Mouse (Mus musculus) liver, embryonic 16.5 days (tissue): Measurements from ENCODE around the gene Arsj. TPM values are rescaled to one million over a fixed set of nuclear protein-coding genes. Genes with fewer than 3 reads are reported as not detected.

Experiments
- ATAC-seq: fragments of 200-750 bp; cut with Nextera tagmentation; 2 replicates; pipeline ENCODE4 v1.8.0; 2017; ENCODE audit warnings: low read depth, mild to moderate bottlenecking, moderate number of reproducible peaks, moderate library complexity
- H3K27ac ChIP-seq: fragments of 300-500 bp; sonication (generic); 2 replicates; pipeline ENCODE4 v1.5.1; 2014; ENCODE audit warnings: mild to moderate bottlenecking, low read length
- H3K27me3 ChIP-seq: fragments of 300-500 bp; sonication (generic); 2 replicates; pipeline ENCODE4 v1.6.1; 2014; ENCODE audit warnings: low read depth, low read length, mixed read lengths; ENCODE audit not compliant: control insufficient read depth, insufficient read depth
- H3K36me3 ChIP-seq: fragments of 300-500 bp; sonication (generic); 2 replicates; pipeline ENCODE4 v1.6.1; 2014; ENCODE audit warnings: mild to moderate bottlenecking; ENCODE audit not compliant: control insufficient read depth, insufficient read depth
- H3K4me1 ChIP-seq: fragments of 300-500 bp; sonication (generic); 2 replicates; pipeline ENCODE4 v1.6.1; 2014; ENCODE audit warnings: low read depth, low read length, mixed read lengths; ENCODE audit not compliant: control insufficient read depth
- H3K4me2 ChIP-seq: fragments of 300-500 bp; sonication (generic); 2 replicates; pipeline ENCODE4 v1.6.1; 2014; ENCODE audit warnings: low read depth, low read length, mixed read lengths
- H3K4me3 ChIP-seq: fragments of 300-500 bp; sonication (generic); 2 replicates; pipeline ENCODE4 v1.5.1; 2014; ENCODE audit warnings: low read depth, mild to moderate bottlenecking, low read length
- H3K9ac ChIP-seq: fragments of 300-500 bp; sonication (generic); 2 replicates; pipeline ENCODE4 v1.6.1; 2014; ENCODE audit warnings: low read depth, low read length
- H3K9me3 ChIP-seq: fragments of 300-500 bp; sonication (generic); replicated peaks from 2 replicates; pipeline ENCODE4 v1.6.1; 2016; ENCODE audit warnings: low read length; ENCODE audit not compliant: control insufficient read depth
- WGBS: fragments of 180-500 bp; shearing (Covaris S2); extraction: QIAGEN DNeasy Blood & Tissue Kit; methylation state at CpG from one replicate; pipeline ENCODE4 v1.1.7; 2014; ENCODE audit not compliant: insufficient replicate concordance; 5-methylcytosine and 5-hydroxymethylcytosine counted together
- polyA plus RNA-seq: library from polyadenylated mRNA; unstranded; fragments of >200 nt; fragmentation: Nextera tagmentation; extraction: Ambion mirVana; gene quantifications from 2 replicates; pipeline ENCODE4 v1.2.1, GENCODE M21; 2015

Gene Arsj
- polyA plus RNA-seq, 1 experiment from 2014 or later: not detected

GRCm38 (mm10) chr3:126397451-126397850, 34.0 kb downstream of the Arsj start:
- Histone ChIP-seq H3K27me3 (no peaks in the 10 kb centered on the region), H3K4me2 (no peak overlapping the region), H3K9ac (no peak overlapping the region), H3K4me3 (no peak overlapping the region), H3K9me3 (no peaks in the 10 kb centered on the region), H3K4me1 (no peaks in the 10 kb centered on the region), H3K36me3 (no peaks in the 10 kb centered on the region), H3K27ac (no peak overlapping the region)
- ATAC-seq: no peak
- 64% methylated on average over 2 of the region's 2 CpGs for WGBS

- Histone ChIP-seq H3K4me2 (no peak overlapping the region), H3K9me3 (no peaks in the 10 kb centered on the region), H3K27ac (no peak overlapping the region), H3K9ac (no peak overlapping the region), H3K36me3 (no peaks in the 10 kb centered on the region), H3K4me1 (no peaks in the 10 kb centered on the region), H3K4me3 (no peak overlapping the region), H3K27me3 (no peaks in the 10 kb centered on the region)
- ATAC-seq: no peak
- WGBS: 25% methylated on average over 7 of the region's 7 CpGs
Observed at GRCm38 (mm10) chr3:126397985-126398630, 34.6 kb downstream of the Arsj start.

GRCm38 (mm10) chr3:126400726-126401125, 37.2 kb downstream of the Arsj start:
- Histone ChIP-seq H3K9me3 (no peaks in the 10 kb centered on the region), H3K4me1 (no peaks in the 10 kb centered on the region), H3K9ac (no peak overlapping the region), H3K27ac (no peak overlapping the region), H3K36me3 (no peaks in the 10 kb centered on the region), H3K4me2 (no peak overlapping the region), H3K27me3 (no peaks in the 10 kb centered on the region), H3K4me3 (no peak overlapping the region)
- no peak for ATAC-seq
- WGBS: 33% methylated on average over 4 of the region's 4 CpGs

GRCm38 (mm10) chr3:126402836-126403235, 39.4 kb downstream of the Arsj start:
- Histone ChIP-seq H3K36me3 (no peaks in the 10 kb centered on the region), H3K4me2 (no peak overlapping the region), H3K4me3 (no peak overlapping the region), H3K9me3 (no peaks in the 10 kb centered on the region), H3K9ac (no peak overlapping the region), H3K4me1 (no peaks in the 10 kb centered on the region), H3K27me3 (no peaks in the 10 kb centered on the region), H3K27ac (no peak overlapping the region)
- 25% methylated on average over 3 of the region's 3 CpGs for WGBS
- ATAC-seq: no peak

- Histone ChIP-seq H3K27ac (no peak overlapping the region), H3K4me1 (no peaks in the 10 kb centered on the region), H3K9me3 (no peaks in the 10 kb centered on the region), H3K36me3 (no peaks in the 10 kb centered on the region), H3K4me2 (no peak overlapping the region), H3K9ac (no peak overlapping the region), H3K4me3 (no peak overlapping the region), H3K27me3 (no peaks in the 10 kb centered on the region)
- no peak for ATAC-seq
- WGBS: 59% methylated on average over 2 of the region's 2 CpGs
Observed at GRCm38 (mm10) chr3:126404199-126404598, 40.7 kb downstream of the Arsj start.

GRCm38 (mm10) chr3:126430524-126431064, 67.1 kb downstream of the Arsj start:
- no peaks in the 10 kb centered on the region for H3K27me3 ChIP-seq
- no peak overlapping the region for H3K27ac ChIP-seq
- 62% methylated on average over 3 of the region's 3 CpGs for WGBS
- H3K9ac ChIP-seq: no peak overlapping the region
- H3K9me3 ChIP-seq: no peaks in the 10 kb centered on the region
- no peak overlapping the region for H3K4me3 ChIP-seq
- no peak overlapping the region for H3K4me2 ChIP-seq
- no peaks in the 10 kb centered on the region for H3K4me1 ChIP-seq
- H3K36me3 ChIP-seq: no peaks in the 10 kb centered on the region
- ATAC-seq: no peak

GRCm38 (mm10) chr3:126439331-126439730, 75.8 kb downstream of the Arsj start:
- Histone ChIP-seq H3K9ac (no peak overlapping the region), H3K27ac (no peak overlapping the region), H3K4me1 (no peaks in the 10 kb centered on the region), H3K9me3 (no peaks in the 10 kb centered on the region), H3K4me3 (no peak overlapping the region), H3K27me3 (no peaks in the 10 kb centered on the region), H3K36me3 (no peaks in the 10 kb centered on the region), H3K4me2 (no peak overlapping the region)
- 58% methylated on average over 6 of the region's 6 CpGs for WGBS
- no peak for ATAC-seq

- Histone ChIP-seq H3K36me3 (no peaks in the 10 kb centered on the region), H3K4me3 (no peak overlapping the region), H3K27ac (no peak overlapping the region), H3K27me3 (no peaks in the 10 kb centered on the region), H3K9me3 (no peaks in the 10 kb centered on the region), H3K4me1 (no peaks in the 10 kb centered on the region), H3K4me2 (no peak overlapping the region), H3K9ac (no peak overlapping the region)
- no peak for ATAC-seq
- 37% methylated on average over 6 of the region's 6 CpGs for WGBS
Observed at GRCm38 (mm10) chr3:126449058-126449457, 85.6 kb downstream of the Arsj start.

- 62% methylated on average over 2 of the region's 2 CpGs for WGBS
- Histone ChIP-seq H3K9ac (no peak overlapping the region), H3K4me3 (no peak overlapping the region)
Observed at GRCm38 (mm10) chr3:126449515-126449914, 86.0 kb downstream of the Arsj start.

More at GRCm38 (mm10) chr3:126449515-126449914, 86.0 kb downstream of the Arsj start:
- H3K4me1 ChIP-seq: no peaks in the 10 kb centered on the region
- no peaks in the 10 kb centered on the region for H3K36me3 ChIP-seq
- H3K27me3 ChIP-seq: no peaks in the 10 kb centered on the region
- no peak overlapping the region for H3K27ac ChIP-seq
- no peak overlapping the region for H3K4me2 ChIP-seq
- H3K9me3 ChIP-seq: no peaks in the 10 kb centered on the region
- ATAC-seq: no peak
